Mouse (Mus musculus) intestine, embryonic 14.5 days (tissue): ENCODE data around the gene Chst15. TPM values are rescaled to one million over a fixed set of nuclear protein-coding genes. Genes with fewer than 3 reads are reported as not detected.

Source experiments
- ATAC-seq: fragments of 200-750 bp; cut with Nextera tagmentation; replicated peaks from 2 replicates; pipeline ENCODE4 v1.8.0; 2017; ENCODE audit warnings: low read depth, moderate number of reproducible peaks, moderate TSS enrichment, moderate library complexity; ENCODE audit not compliant: low FRiP score, low TSS enrichment
- DNase-seq: peaks from one replicate; pipeline ENCODE4 v3.0.0-alpha.2; 2018; ENCODE audit warnings: low spot score
- H3K27ac ChIP-seq: fragments of 300-500 bp; sonication (generic); 2 replicates; pipeline ENCODE4 v1.5.1; 2014; ENCODE audit warnings: low read depth, mild to moderate bottlenecking, control low read depth
- H3K27me3 ChIP-seq: fragments of 300-500 bp; sonication (generic); replicated peaks from 2 replicates; pipeline ENCODE4 v1.6.1; 2014; ENCODE audit warnings: low read length, control low read depth; ENCODE audit not compliant: control insufficient read depth, insufficient read depth
- H3K36me3 ChIP-seq: fragments of 300-500 bp; sonication (generic); 2 replicates; pipeline ENCODE4 v1.6.1; 2014; ENCODE audit warnings: low read length, control low read depth; ENCODE audit not compliant: control insufficient read depth, insufficient read depth
- H3K4me1 ChIP-seq: fragments of 300-500 bp; sonication (generic); replicated peaks from 2 replicates; pipeline ENCODE4 v1.6.1; 2014; ENCODE audit warnings: low read length, control low read depth, mixed read lengths; ENCODE audit not compliant: control insufficient read depth, insufficient read depth
- H3K4me2 ChIP-seq: fragments of 300-500 bp; sonication (generic); 2 replicates; pipeline ENCODE4 v1.6.1; 2014; ENCODE audit warnings: low read length
- H3K4me3 ChIP-seq: fragments of 300-500 bp; sonication (generic); 2 replicates; pipeline ENCODE4 v1.5.1; 2014; ENCODE audit warnings: low read depth, low read length, control low read depth, mixed read lengths
- H3K9ac ChIP-seq: fragments of 300-500 bp; sonication (generic); 2 replicates; pipeline ENCODE4 v1.6.1; 2014; ENCODE audit warnings: mild to moderate bottlenecking, low read length
- H3K9me3 ChIP-seq: fragments of 300-500 bp; sonication (generic); 2 replicates; pipeline ENCODE4 v1.6.1; 2016; ENCODE audit warnings: low read length, control low read depth; ENCODE audit not compliant: control insufficient read depth
- WGBS: fragments of 180-500 bp; shearing (Covaris S2); extraction: QIAGEN DNeasy Blood & Tissue Kit; methylation state at CpG from one replicate; pipeline ENCODE4 v1.1.7; 2014; 5-methylcytosine and 5-hydroxymethylcytosine counted together
- polyA plus RNA-seq: library from polyadenylated mRNA; unstranded; fragments of >200 nt; fragmentation: Nextera tagmentation; extraction: Ambion mirVana; gene quantifications from 2 replicates; pipeline ENCODE4 v1.2.1, GENCODE M21; 2014

The Chst15 gene
- polyA plus RNA-seq, 1 experiment from 2014 or later = 29.1 TPM

- Histone ChIP-seq H3K36me3 (no peaks in the 10 kb centered on the region), H3K4me2 (no peak overlapping the region), H3K4me3 (no peak overlapping the region), H3K27ac (no peak overlapping the region), H3K4me1 (peaks cover 62% of the 10 kb centered on the region), H3K27me3 (no peaks in the 10 kb centered on the region), H3K9ac (no peak overlapping the region), H3K9me3 (no peaks in the 10 kb centered on the region)
- WGBS = 69% methylated on average over 8 of the region's 8 CpGs
- ATAC-seq = no peak
- no peak for DNase-seq
Observed at GRCm38 (mm10) chr7:132302508-132303241, 14.4 kb downstream of the Chst15 start.

- Histone ChIP-seq H3K9ac (no peak overlapping the region), H3K27me3 (no peaks in the 10 kb centered on the region), H3K36me3 (no peaks in the 10 kb centered on the region), H3K4me1 (peaks cover 53% of the 10 kb centered on the region), H3K9me3 (no peaks in the 10 kb centered on the region), H3K27ac (no peak overlapping the region), H3K4me2 (no peak overlapping the region), H3K4me3 (no peak overlapping the region)
- 27% methylated on average over 5 of the region's 5 CpGs for WGBS
- no peak for DNase-seq
- ATAC-seq = no peak
Observed at GRCm38 (mm10) chr7:132299661-132300210, 17.3 kb downstream of the Chst15 start.

- 79% methylated on average over 7 of the region's 7 CpGs for WGBS
- no peak overlapping the region for H3K4me3 ChIP-seq
- ATAC-seq (no peak), DNase-seq (no peak)
- no peak overlapping the region for H3K4me2 ChIP-seq
- peaks cover 41% of the 10 kb centered on the region for H3K4me1 ChIP-seq
- no peaks in the 10 kb centered on the region for H3K9me3 ChIP-seq
- no peaks in the 10 kb centered on the region for H3K36me3 ChIP-seq
- H3K27ac ChIP-seq = no peak overlapping the region
- H3K9ac ChIP-seq = no peak overlapping the region
- H3K27me3 ChIP-seq = no peaks in the 10 kb centered on the region
Observed at GRCm38 (mm10) chr7:132298412-132298990, 18.5 kb downstream of the Chst15 start.

- DNase-seq (no peak), ATAC-seq (no peak)
- Histone ChIP-seq H3K27me3 (no peaks in the 10 kb centered on the region), H3K4me3 (no peak overlapping the region), H3K9ac (no peak overlapping the region), H3K27ac (no peak overlapping the region), H3K4me1 (peaks cover 26% of the 10 kb centered on the region), H3K4me2 (no peak overlapping the region), H3K36me3 (no peaks in the 10 kb centered on the region), H3K9me3 (no peaks in the 10 kb centered on the region)
- 57% methylated on average over 4 of the region's 4 CpGs for WGBS
Observed at GRCm38 (mm10) chr7:132296661-132297443, 20.2 kb downstream of the Chst15 start.

- Histone ChIP-seq H3K27me3 (no peaks in the 10 kb centered on the region), H3K9me3 (no peaks in the 10 kb centered on the region), H3K9ac (no peak overlapping the region), H3K4me1 (peaks cover 24% of the 10 kb centered on the region), H3K4me3 (no peak overlapping the region), H3K36me3 (no peaks in the 10 kb centered on the region), H3K4me2 (no peak overlapping the region), H3K27ac (no peak overlapping the region)
- WGBS = 87% methylated on average over 3 of the region's 3 CpGs
- DNase-seq = no peak
- no peak for ATAC-seq
Observed at GRCm38 (mm10) chr7:132296132-132296531, 20.9 kb downstream of the Chst15 start.

- Histone ChIP-seq H3K36me3 (no peaks in the 10 kb centered on the region), H3K27me3 (no peaks in the 10 kb centered on the region), H3K9me3 (no peaks in the 10 kb centered on the region), H3K4me2 (peak overlapping the region; percentile 18; the same call in 1 of the 2 replicates), H3K9ac (no peak overlapping the region), H3K4me1 (peaks cover 86% of the 10 kb centered on the region), H3K4me3 (no peak overlapping the region), H3K27ac (peak overlapping the region; percentile 80)
- DNase-seq (no peak), ATAC-seq (no peak; the same call in 1 of the 2 replicates)
- 47% methylated on average over 3 of the region's 3 CpGs for WGBS
Observed at GRCm38 (mm10) chr7:132287340-132287664, 29.7 kb downstream of the Chst15 start.

GRCm38 (mm10) chr7:132286630-132287339 is 30.2 kb downstream of the Chst15 start:
- H3K9me3 ChIP-seq = no peaks in the 10 kb centered on the region
- H3K36me3 ChIP-seq = no peaks in the 10 kb centered on the region
- H3K4me3 ChIP-seq = no peak overlapping the region
- DNase-seq = peak; percentile 63
- WGBS = 10% methylated on average over 14 of the region's 14 CpGs
- no peak overlapping the region for H3K9ac ChIP-seq
- H3K27me3 ChIP-seq = no peaks in the 10 kb centered on the region
- H3K4me2 ChIP-seq = peak overlapping the region; percentile 18; the same call in 1 of the 2 replicates
- peak overlapping the region; percentile 80 for H3K27ac ChIP-seq
- peak; percentile 75 for ATAC-seq
- H3K4me1 ChIP-seq = peaks cover 87% of the 10 kb centered on the region

GRCm38 (mm10) chr7:132284795-132285194 is 32.2 kb downstream of the Chst15 start:
- Histone ChIP-seq H3K36me3 (no peaks in the 10 kb centered on the region), H3K27me3 (no peaks in the 10 kb centered on the region), H3K4me2 (no peak overlapping the region), H3K9me3 (no peaks in the 10 kb centered on the region), H3K4me1 (peaks cover 74% of the 10 kb centered on the region), H3K27ac (peak overlapping the region; percentile 80), H3K9ac (no peak overlapping the region), H3K4me3 (no peak overlapping the region)
- 11% methylated on average over 1 of the region's 1 CpGs for WGBS
- ATAC-seq (no peak), DNase-seq (no peak)
